Mouse (Mus musculus) ES-Bruce4 (cell line): ENCODE measurements around the gene Naaladl1. TPM values are rescaled to one million over a fixed set of nuclear protein-coding genes. Genes with fewer than 3 reads are reported as not detected.

ENCODE experiments used
- H3K27ac ChIP-seq: 2 replicates; pipeline ENCODE4 v1.5.1; 2012; ENCODE audit warnings: low read length, inconsistent platforms; ENCODE audit not compliant: insufficient read depth
- H3K27me3 ChIP-seq: 2 replicates; pipeline ENCODE4 v1.6.1; 2012; ENCODE audit warnings: mild to moderate bottlenecking, low read length, inconsistent platforms; ENCODE audit not compliant: control insufficient read depth, poor library complexity, insufficient read depth, severe bottlenecking
- H3K36me3 ChIP-seq: 2 replicates; pipeline ENCODE4 v1.6.1; 2012; ENCODE audit warnings: inconsistent platforms, mild to moderate bottlenecking, low read length, moderate library complexity; ENCODE audit not compliant: control insufficient read depth, poor library complexity, insufficient read depth, severe bottlenecking
- H3K4me1 ChIP-seq: one replicate; pipeline ENCODE4 v1.8.1; 2011; ENCODE audit warnings: low read length; ENCODE audit not compliant: control insufficient read depth, insufficient read depth
- H3K4me3 ChIP-seq: 2 replicates; pipeline ENCODE4 v1.5.1; 2011; ENCODE audit warnings: low read depth, mild to moderate bottlenecking, low read length
- H3K9ac ChIP-seq: 2 replicates; pipeline ENCODE4 v1.6.1; 2012; ENCODE audit warnings: low read depth, mild to moderate bottlenecking, inconsistent platforms; ENCODE audit not compliant: poor library complexity, severe bottlenecking
- H3K9me3 ChIP-seq: replicated peaks from 2 replicates; pipeline ENCODE4 v1.6.1; 2012; ENCODE audit warnings: mild to moderate bottlenecking, low read length, inconsistent platforms; ENCODE audit not compliant: control insufficient read depth, poor library complexity, insufficient read depth, severe bottlenecking
- CTCF ChIP-seq: IDR thresholded peaks from one replicate; pipeline ENCODE4 v1.8.1; 2011; ENCODE audit warnings: low read depth, low read length
- EP300 ChIP-seq: IDR thresholded peaks from 2 replicates; pipeline ENCODE4 v1.6.1; 2011; ENCODE audit warnings: low read depth, low read length; ENCODE audit not compliant: insufficient read depth
- POLR2A ChIP-seq: IDR thresholded peaks from one replicate; pipeline ENCODE4 v1.8.1; 2011; ENCODE audit warnings: low read length; ENCODE audit not compliant: insufficient read depth
- polyA plus RNA-seq: library from polyadenylated mRNA; stranded (reverse); fragments of >200 nt; gene quantifications from 2 replicates; pipeline ENCODE4 v1.2.4, GENCODE M21; 2011; ENCODE audit warnings: low read depth; ENCODE audit not compliant: missing spikeins, insufficient read depth, insufficient read length

Naaladl1 gene
- polyA plus RNA-seq, 1 experiment, result 3.5 TPM

DNA sequence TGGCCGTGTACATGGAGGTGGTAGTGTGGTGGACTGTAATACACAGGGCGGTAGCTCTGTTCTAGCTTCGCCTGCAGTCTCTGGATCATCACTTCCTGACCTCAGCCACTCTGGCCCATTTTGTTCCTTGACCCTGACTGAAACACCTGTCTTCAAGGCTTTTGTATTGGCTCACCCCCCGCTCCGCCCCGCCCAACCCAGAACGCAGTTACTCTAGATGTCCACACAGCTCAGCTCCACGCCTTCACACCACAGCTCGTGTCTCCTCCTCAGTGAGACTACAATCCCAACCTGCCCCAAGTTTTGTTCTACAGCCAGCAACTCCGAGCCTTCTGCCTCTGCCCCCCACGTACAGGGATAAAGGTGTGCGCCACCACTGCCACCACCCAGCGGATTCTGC is 16.7 kb upstream of the Naaladl1 start:
- H3K36me3 ChIP-seq, result peaks cover 52% of the 10 kb centered on the region
- H3K27ac ChIP-seq, result no peak overlapping the region
- peaks cover under 1% of the 10 kb centered on the region for H3K4me1 ChIP-seq
- no peak for TF ChIP-seq EP300
- no peak for TF ChIP-seq CTCF
- no peak for TF ChIP-seq POLR2A
- H3K9me3 ChIP-seq, result no peaks in the 10 kb centered on the region
- no peak overlapping the region for H3K9ac ChIP-seq
- H3K27me3 ChIP-seq, result no peaks in the 10 kb centered on the region
- H3K4me3 ChIP-seq, result no peak overlapping the region

DNA sequence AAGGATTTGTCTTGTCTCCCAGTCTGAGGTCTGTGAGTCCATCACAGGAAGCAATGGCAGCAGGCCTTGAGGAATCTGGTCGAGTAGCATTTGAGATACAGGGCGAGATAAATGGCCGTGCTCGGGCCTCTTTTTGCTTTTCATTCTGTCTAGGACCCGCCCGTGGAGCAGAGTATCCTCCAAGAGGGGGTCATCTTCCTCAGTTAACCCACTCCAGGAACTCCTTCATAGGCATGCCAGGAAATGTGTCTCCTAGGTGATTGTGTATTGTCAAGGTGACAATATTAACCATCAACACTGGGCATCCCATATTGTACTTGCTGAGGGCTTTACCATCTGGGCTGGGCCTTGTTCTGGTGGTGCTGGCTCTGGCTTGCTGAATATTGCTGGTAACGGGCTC is 11.5 kb upstream of the Naaladl1 start, which contains the start of gene AC131692.1:
TSS of gene AC131692.1 (plus strand) at position 301 of the 400 bp plus-strand sequence.
- Histone ChIP-seq H3K27me3 (no peaks in the 10 kb centered on the region), H3K9ac (no peak within 1 kb of the TSS), H3K9me3 (no peaks in the 10 kb centered on the region), H3K36me3 (peaks cover 59% of the 10 kb centered on the region), H3K27ac (no peak within 1 kb of the TSS), H3K4me1 (no peaks in the 10 kb centered on the region), H3K4me3 (no peak within 1 kb of the TSS)
- TF ChIP-seq CTCF, result no peak

DNA sequence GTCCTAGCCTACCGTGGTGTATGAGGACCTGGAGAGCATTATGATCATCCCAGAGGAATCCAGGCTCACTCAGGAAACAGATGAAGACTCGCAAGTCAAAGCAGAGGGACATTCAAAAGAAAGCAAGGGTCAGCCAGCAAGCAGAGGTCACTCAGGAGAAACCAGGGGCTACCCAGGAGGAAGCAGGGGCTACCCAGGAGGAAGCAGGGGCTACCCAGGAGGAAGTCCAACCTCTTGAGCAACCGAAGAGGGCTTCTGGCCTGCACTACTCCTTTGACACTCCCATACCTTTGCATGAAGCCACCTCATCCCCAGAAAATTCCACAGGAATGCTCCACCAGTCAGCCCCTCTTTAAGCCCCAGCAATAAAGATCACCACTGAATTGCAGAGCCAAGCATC is 7.7 kb upstream of the Naaladl1 start:
- H3K36me3 ChIP-seq, result peaks cover 34% of the 10 kb centered on the region

DNA sequence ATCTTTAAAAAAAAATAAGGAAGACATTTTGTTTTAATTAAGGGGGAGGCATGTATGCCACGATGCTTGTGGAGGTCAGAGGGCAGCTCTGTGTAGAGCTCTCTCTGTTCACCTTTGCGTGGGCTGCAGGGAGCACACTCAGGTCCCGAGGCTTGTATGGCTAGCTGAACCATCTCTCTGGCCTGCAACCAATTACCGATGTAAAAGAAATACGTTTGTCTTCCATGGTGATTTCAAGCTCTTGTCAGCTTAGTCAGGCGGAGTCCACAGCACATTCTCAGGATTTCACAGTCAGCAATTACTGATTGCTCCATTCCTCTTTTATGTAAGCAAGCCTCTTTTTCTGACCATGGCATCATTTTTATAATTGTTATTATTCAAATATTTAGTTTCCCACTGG is 4.4 kb upstream of the Naaladl1 start:
- no peak overlapping the region for H3K27ac ChIP-seq
- peaks cover 2% of the 10 kb centered on the region for H3K4me1 ChIP-seq
- no peak for TF ChIP-seq CTCF
- H3K9ac ChIP-seq, result no peak overlapping the region
- no peaks in the 10 kb centered on the region for H3K9me3 ChIP-seq
- H3K36me3 ChIP-seq, result peaks cover 20% of the 10 kb centered on the region
- no peaks in the 10 kb centered on the region for H3K27me3 ChIP-seq
- H3K4me3 ChIP-seq, result no peak overlapping the region

More for the DNA sequence above, 7.7 kb upstream of the Naaladl1 start:
- peaks cover 2% of the 10 kb centered on the region for H3K4me1 ChIP-seq
- H3K27me3 ChIP-seq, result no peaks in the 10 kb centered on the region
- H3K9ac ChIP-seq, result no peak overlapping the region
- H3K27ac ChIP-seq, result no peak overlapping the region
- TF ChIP-seq POLR2A (no peak), CTCF (no peak), EP300 (no peak)
- H3K9me3 ChIP-seq, result no peaks in the 10 kb centered on the region
- no peak overlapping the region for H3K4me3 ChIP-seq

DNA sequence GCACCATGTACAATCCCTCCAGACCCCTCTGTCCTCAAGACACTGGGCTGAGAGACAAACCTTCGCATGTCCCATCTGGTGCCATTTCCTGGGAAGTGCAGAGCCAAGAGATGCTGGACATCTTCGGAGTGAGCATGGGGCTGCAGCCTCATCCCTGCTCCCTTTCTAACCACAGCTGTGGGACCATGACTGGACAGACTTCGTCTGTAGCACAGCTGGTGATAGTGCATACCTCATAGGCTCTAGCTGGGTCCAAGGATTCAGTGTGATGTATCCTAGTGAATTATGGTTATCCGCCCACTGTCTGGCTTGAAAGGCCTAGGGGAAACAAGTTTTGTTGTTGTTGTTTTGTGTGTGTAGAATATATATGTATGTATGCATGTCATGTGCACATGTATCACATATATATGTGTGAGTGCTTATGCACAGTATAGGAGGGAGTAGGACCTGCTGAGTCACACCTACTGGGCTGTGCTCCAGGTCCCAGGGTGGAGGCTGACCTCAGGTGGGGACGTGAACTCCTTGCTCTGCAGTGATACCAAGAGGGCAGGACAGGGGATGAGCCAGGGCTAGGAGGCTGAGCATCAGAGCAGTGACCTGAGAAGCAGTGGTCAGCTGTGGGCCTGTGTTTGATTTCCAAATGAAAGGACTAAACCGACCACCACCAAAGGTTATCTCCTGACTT is 3.3 kb upstream of the Naaladl1 start:
- Histone ChIP-seq H3K9me3 (no peaks in the 10 kb centered on the region), H3K9ac (no peak overlapping the region), H3K4me3 (no peak overlapping the region), H3K27me3 (no peaks in the 10 kb centered on the region), H3K36me3 (peaks cover 11% of the 10 kb centered on the region), H3K27ac (no peak overlapping the region), H3K4me1 (peaks cover 2% of the 10 kb centered on the region)
- TF ChIP-seq EP300 (no peak), CTCF (no peak), POLR2A (no peak)

DNA sequence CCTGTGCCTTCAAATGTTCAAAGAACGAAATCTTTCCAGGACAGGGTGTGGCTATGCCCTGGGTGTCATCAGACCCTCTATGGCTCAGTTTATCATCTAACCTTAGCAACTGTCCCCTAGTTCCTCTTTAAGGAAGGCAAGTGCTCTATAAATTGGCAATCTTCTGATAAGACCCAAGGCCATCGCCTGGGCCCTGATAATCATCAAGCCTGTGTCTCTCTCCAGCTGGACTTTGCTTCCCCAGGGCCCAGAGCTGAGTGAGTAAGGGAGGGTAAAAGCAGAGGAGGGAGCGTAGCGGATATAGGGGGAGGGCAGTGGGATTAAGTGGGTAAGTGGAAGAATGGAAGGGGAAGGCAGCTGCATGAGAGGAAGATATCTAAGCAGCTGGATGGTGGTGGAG is 1.1 kb upstream of the Naaladl1 start:
- H3K27ac ChIP-seq, result no peak overlapping the region
- H3K4me3 ChIP-seq, result no peak overlapping the region
- H3K36me3 ChIP-seq, result 0 out of 2 replicates have a peak, but pooled peaks cover 5% of the 10 kb centered on the region
- H3K9me3 ChIP-seq, result no peaks in the 10 kb centered on the region
- H3K4me1 ChIP-seq, result peaks cover 2% of the 10 kb centered on the region
- no peak overlapping the region for H3K9ac ChIP-seq
- H3K27me3 ChIP-seq, result no peaks in the 10 kb centered on the region
- no peak for TF ChIP-seq CTCF
- no peak for TF ChIP-seq POLR2A
- no peak for TF ChIP-seq EP300
